Mouse (Mus musculus) hindbrain, postnatal 0 days (tissue): Measurements from ENCODE around the gene Pabpc6. TPM values are rescaled to one million over a fixed set of nuclear protein-coding genes. Genes with fewer than 3 reads are reported as not detected.

ENCODE experiments used
- ATAC-seq: fragments of 200-750 bp; cut with Nextera tagmentation; 2 replicates; pipeline ENCODE4 v1.8.0; 2017; ENCODE audit warnings: mild to moderate bottlenecking, moderate TSS enrichment, moderate library complexity
- DNase-seq: peaks from one replicate; pipeline ENCODE4 v3.0.0-alpha.2; 2015; ENCODE audit warnings: low spot score
- H3K27ac ChIP-seq: fragments of 300-500 bp; sonication (generic); 2 replicates; pipeline ENCODE4 v1.5.1; 2014; ENCODE audit warnings: mild to moderate bottlenecking
- H3K27me3 ChIP-seq: fragments of 300-500 bp; sonication (generic); 2 replicates; pipeline ENCODE4 v1.6.1; 2014; ENCODE audit warnings: low read length, mixed read lengths; ENCODE audit not compliant: insufficient read depth
- H3K36me3 ChIP-seq: fragments of 300-500 bp; sonication (generic); 2 replicates; pipeline ENCODE4 v1.6.1; 2014; ENCODE audit warnings: low read length, mixed read lengths; ENCODE audit not compliant: insufficient read depth
- H3K4me1 ChIP-seq: fragments of 300-500 bp; sonication (generic); 2 replicates; pipeline ENCODE4 v1.6.1; 2014; ENCODE audit warnings: antibody characterized with exemption, low read length, mixed read lengths; ENCODE audit not compliant: insufficient read depth
- H3K4me2 ChIP-seq: fragments of 300-500 bp; sonication (generic); 2 replicates; pipeline ENCODE4 v1.6.1; 2014; ENCODE audit warnings: low read depth, mild to moderate bottlenecking, low read length, moderate library complexity, mixed read lengths
- H3K4me3 ChIP-seq: fragments of 300-500 bp; sonication (generic); 2 replicates; pipeline ENCODE4 v1.5.1; 2014; ENCODE audit warnings: low read length
- H3K9ac ChIP-seq: fragments of 300-500 bp; sonication (generic); replicated peaks from 2 replicates; pipeline ENCODE4 v1.6.1; 2014; ENCODE audit warnings: mild to moderate bottlenecking, low read length, moderate library complexity, mixed read lengths
- H3K9me3 ChIP-seq: fragments of 300-500 bp; sonication (generic); 2 replicates; pipeline ENCODE4 v1.6.1; 2016; ENCODE audit warnings: low read length, mixed read lengths
- CTCF ChIP-seq: IDR thresholded peaks from 2 replicates; pipeline ENCODE4 v1.5.1; 2016; ENCODE audit warnings: antibody characterized with exemption, control low read depth, low read depth
- WGBS: fragments of 180-500 bp; shearing (Covaris S2); extraction: QIAGEN DNeasy Blood & Tissue Kit; methylation state at CpG from one replicate; pipeline ENCODE4 v1.1.7; 2014; 5-methylcytosine and 5-hydroxymethylcytosine counted together
- polyA plus RNA-seq: library from polyadenylated mRNA; unstranded; fragments of >200 nt; fragmentation: Nextera tagmentation; extraction: Ambion mirVana; gene quantifications from 2 replicates; pipeline ENCODE4 v1.2.1, GENCODE M21; 2015
- total RNA-seq: library from RNA; depleted of rRNA; stranded (reverse); fragments of >200 nt; gene quantifications from 2 replicates; pipeline ENCODE4 v1.2.3, GENCODE M21; 2014

Gene Pabpc6
- total and polyA plus RNA-seq, 2 experiments from 2014 or later: not detected

- 35% methylated on average over 8 of the region's 8 CpGs for WGBS
Observed at GRCm38 (mm10) chr17:9680741-9681140, 11.2 kb upstream of the Pabpc6 start.

GRCm38 (mm10) chr17:9675175-9675789 lies 5.8 kb upstream of the Pabpc6 start:
- TF ChIP-seq CTCF: no peak
- peak; percentile 45 for DNase-seq

More at GRCm38 (mm10) chr17:9680741-9681140, 11.2 kb upstream of the Pabpc6 start:
- no peaks in the 10 kb centered on the region for H3K9me3 ChIP-seq
- DNase-seq: peak; percentile 39
- no peaks in the 10 kb centered on the region for H3K4me1 ChIP-seq
- H3K9ac ChIP-seq: no peak overlapping the region
- no peak overlapping the region for H3K4me2 ChIP-seq
- H3K36me3 ChIP-seq: no peaks in the 10 kb centered on the region
- H3K4me3 ChIP-seq: no peak overlapping the region
- H3K27me3 ChIP-seq: no peaks in the 10 kb centered on the region
- TF ChIP-seq CTCF: no peak
- 0 out of 2 replicates have a peak, but pooled peaks have one; percentile 55 for ATAC-seq
- peak overlapping the region; percentile 28 for H3K27ac ChIP-seq

GRCm38 (mm10) chr17:9667955-9668354 lies 1.6 kb downstream of the Pabpc6 start:
- Histone ChIP-seq H3K9me3 (no peaks in the 10 kb centered on the region), H3K4me3 (no peak overlapping the region), H3K4me1 (no peaks in the 10 kb centered on the region), H3K36me3 (no peaks in the 10 kb centered on the region), H3K9ac (no peak overlapping the region), H3K27ac (no peak overlapping the region), H3K27me3 (no peaks in the 10 kb centered on the region), H3K4me2 (no peak overlapping the region)
- TF ChIP-seq CTCF: no peak
- no peak for ATAC-seq
- WGBS: 90% methylated on average over 9 of the region's 9 CpGs
- no peak for DNase-seq

More at GRCm38 (mm10) chr17:9675175-9675789, 5.8 kb upstream of the Pabpc6 start:
- Histone ChIP-seq H3K27ac (0 out of 2 replicates have a peak overlapping the region, but pooled peaks have one; percentile 1), H3K9ac (no peak overlapping the region), H3K9me3 (no peaks in the 10 kb centered on the region), H3K36me3 (no peaks in the 10 kb centered on the region), H3K4me3 (no peak overlapping the region), H3K4me2 (no peak overlapping the region), H3K4me1 (no peaks in the 10 kb centered on the region), H3K27me3 (no peaks in the 10 kb centered on the region)
- WGBS: 44% methylated on average over 6 of the region's 6 CpGs
- ATAC-seq: peak; percentile 43; the same call in 1 of the 2 replicates

DNA sequence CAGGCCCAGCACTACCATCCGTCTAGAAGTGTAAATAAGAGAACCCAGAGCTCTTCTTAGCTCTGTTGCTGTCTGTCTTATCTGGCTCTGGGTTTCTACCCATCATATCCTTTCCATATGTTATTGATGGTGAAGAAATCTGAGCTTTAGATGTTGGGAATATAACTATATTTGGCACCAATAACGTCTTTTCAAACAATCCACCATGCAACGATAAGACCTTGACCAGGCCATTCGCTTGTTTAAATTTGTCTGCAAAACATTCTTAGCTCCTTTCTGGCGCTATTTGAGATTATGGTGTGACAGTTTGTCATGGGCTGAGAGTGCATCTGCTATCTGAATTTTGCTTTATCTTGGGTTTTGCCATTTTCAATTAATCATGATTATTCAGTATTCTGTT lies 10.9 kb downstream of the Pabpc6 start:
- no peaks in the 10 kb centered on the region for H3K9me3 ChIP-seq
- H3K27ac ChIP-seq: no peak overlapping the region
- no peaks in the 10 kb centered on the region for H3K27me3 ChIP-seq
- no peak overlapping the region for H3K4me2 ChIP-seq
- 90% methylated on average over 5 of the region's 5 CpGs for WGBS
- H3K4me1 ChIP-seq: no peaks in the 10 kb centered on the region
- no peak for ATAC-seq
- DNase-seq: no peak
- no peaks in the 10 kb centered on the region for H3K36me3 ChIP-seq
- no peak for TF ChIP-seq CTCF
- no peak overlapping the region for H3K4me3 ChIP-seq
- H3K9ac ChIP-seq: no peak overlapping the region

- ATAC-seq (no peak), DNase-seq (no peak)
- no peaks in the 10 kb centered on the region for H3K9me3 ChIP-seq
- H3K4me3 ChIP-seq: no peak overlapping the region
- no peaks in the 10 kb centered on the region for H3K27me3 ChIP-seq
- TF ChIP-seq CTCF: no peak
- no peaks in the 10 kb centered on the region for H3K4me1 ChIP-seq
- no peak overlapping the region for H3K9ac ChIP-seq
- H3K36me3 ChIP-seq: no peaks in the 10 kb centered on the region
- no peak overlapping the region for H3K4me2 ChIP-seq
- H3K27ac ChIP-seq: no peak overlapping the region
- 79% methylated on average over 3 of the region's 3 CpGs for WGBS
Observed at GRCm38 (mm10) chr17:9654155-9654554, 15.4 kb downstream of the Pabpc6 start.

GRCm38 (mm10) chr17:9647644-9648043 lies 21.9 kb downstream of the Pabpc6 start:
- no peak for TF ChIP-seq CTCF
- Histone ChIP-seq H3K27ac (no peak overlapping the region), H3K9ac (no peak overlapping the region), H3K4me2 (no peak overlapping the region), H3K4me1 (no peaks in the 10 kb centered on the region), H3K9me3 (no peaks in the 10 kb centered on the region), H3K27me3 (no peaks in the 10 kb centered on the region), H3K4me3 (no peak overlapping the region), H3K36me3 (no peaks in the 10 kb centered on the region)
- no peak for DNase-seq
- no peak for ATAC-seq
- WGBS: 51% methylated on average over 4 of the region's 4 CpGs

DNA sequence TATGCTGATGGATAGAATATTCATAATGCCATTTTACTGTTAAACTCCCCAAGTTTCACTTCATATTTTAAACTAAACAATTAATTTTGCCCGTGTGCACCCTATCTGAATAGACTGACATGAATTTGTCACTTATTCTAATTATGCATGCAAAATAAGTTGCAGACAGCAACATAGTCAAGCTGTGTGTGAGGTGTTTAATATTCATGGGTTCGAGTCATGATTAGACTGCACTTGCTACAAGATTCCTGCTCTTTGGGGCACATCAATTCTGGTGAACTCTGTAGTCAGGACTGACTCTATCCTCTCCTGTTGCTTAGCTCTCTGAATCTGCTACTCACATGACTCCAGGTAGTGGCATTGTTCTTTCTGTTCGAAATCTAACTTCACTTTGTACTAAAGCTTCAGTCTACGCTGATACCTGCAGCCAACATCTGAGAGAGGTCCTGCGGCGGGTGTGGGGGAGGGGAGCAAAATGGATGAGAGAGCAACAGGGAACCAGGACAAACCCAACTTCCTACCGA lies 25.8 kb downstream of the Pabpc6 start:
- H3K9ac ChIP-seq: no peak overlapping the region
- H3K4me3 ChIP-seq: no peak overlapping the region
- no peaks in the 10 kb centered on the region for H3K27me3 ChIP-seq
- TF ChIP-seq CTCF: no peak
- ATAC-seq: no peak
- no peak overlapping the region; the same call in 1 of the 2 replicates for H3K27ac ChIP-seq
- 52% methylated on average over 7 of the region's 7 CpGs for WGBS
- no peak for DNase-seq
- H3K36me3 ChIP-seq: no peaks in the 10 kb centered on the region
- no peaks in the 10 kb centered on the region for H3K9me3 ChIP-seq
- no peaks in the 10 kb centered on the region for H3K4me1 ChIP-seq
- H3K4me2 ChIP-seq: no peak overlapping the region
